Mouse (Mus musculus): ENCODE measurements at regions not wholly inside any gene's neighbourhood (a gene's known extent, or its start where the extent isn't known, plus 50 kb on each side); places are given as distances from the start of the nearest gene placed in this dataset.

DNA sequence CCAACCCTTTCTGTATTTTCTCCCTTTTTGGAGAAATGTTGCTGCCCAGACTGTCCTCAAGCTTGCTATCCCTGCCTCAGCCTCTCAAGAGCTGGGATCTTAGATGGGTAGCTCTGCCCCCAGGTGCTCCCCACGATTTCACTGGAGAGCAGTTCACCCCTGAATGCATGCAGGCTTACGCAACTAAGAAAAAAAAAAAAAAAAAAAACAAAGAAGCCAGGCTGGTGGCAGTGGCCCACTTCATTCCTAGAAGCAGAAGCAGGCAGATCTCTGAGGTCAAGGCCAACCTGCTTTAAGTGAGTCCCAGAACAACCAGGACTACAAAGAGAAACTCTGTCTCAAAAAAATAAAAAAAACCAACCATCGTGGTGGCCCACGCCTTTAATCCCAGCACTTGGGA is 51.2 kb upstream of the Fbxo11 start:
- no peak for ATAC-seq (replicated peaks; ENCODE audit: insufficient number of reproducible peaks, insufficient read depth, low FRiP score, low read depth)
- Histone ChIP-seq H3K36me3 (no peaks in the 10 kb centered on the region), H3K27ac (no peak overlapping the region), H3K27me3 (no peaks in the 10 kb centered on the region), H3K9ac (no peak overlapping the region), H3K4me2 (no peak overlapping the region), H3K4me1 (replicated peaks) (no peaks in the 10 kb centered on the region), H3K4me3 (no peak overlapping the region), H3K9me3 (replicated peaks) (no peaks in the 10 kb centered on the region)
- WGBS = 86% methylated on average over 4 of the region's 4 CpGs

DNA sequence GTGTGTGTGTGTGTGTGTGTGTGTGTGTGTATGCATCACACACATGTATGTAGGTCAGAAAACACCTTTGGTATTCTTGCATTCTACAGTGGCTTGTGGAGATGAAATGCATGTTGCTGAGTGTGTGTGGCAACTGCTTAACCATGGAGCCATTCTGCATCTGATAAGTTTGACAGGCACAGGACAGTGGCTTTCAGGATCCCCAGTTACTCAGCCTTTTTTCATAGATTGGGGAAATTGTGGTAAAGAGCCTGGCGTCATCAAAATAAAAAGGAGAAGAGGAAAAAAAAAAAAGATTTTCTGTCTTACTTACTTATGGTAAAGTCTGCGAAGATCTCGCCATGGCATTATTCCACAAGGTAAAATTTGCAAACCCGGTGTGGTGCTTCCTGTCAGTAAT is 53.6 kb upstream of the Fbxo11 start:
- no peaks in the 10 kb centered on the region for H3K4me1 ChIP-seq (replicated peaks)
- no peak overlapping the region for H3K4me2 ChIP-seq
- no peaks in the 10 kb centered on the region for H3K36me3 ChIP-seq
- no peak overlapping the region for H3K9ac ChIP-seq
- H3K27me3 ChIP-seq = no peaks in the 10 kb centered on the region
- ATAC-seq (replicated peaks; ENCODE audit: insufficient number of reproducible peaks, insufficient read depth, low FRiP score, low read depth) = no peak
- no peaks in the 10 kb centered on the region for H3K9me3 ChIP-seq (replicated peaks)
- H3K27ac ChIP-seq = no peak overlapping the region
- H3K4me3 ChIP-seq = no peak overlapping the region
- WGBS = 78% methylated on average over 4 of the region's 4 CpGs

DNA sequence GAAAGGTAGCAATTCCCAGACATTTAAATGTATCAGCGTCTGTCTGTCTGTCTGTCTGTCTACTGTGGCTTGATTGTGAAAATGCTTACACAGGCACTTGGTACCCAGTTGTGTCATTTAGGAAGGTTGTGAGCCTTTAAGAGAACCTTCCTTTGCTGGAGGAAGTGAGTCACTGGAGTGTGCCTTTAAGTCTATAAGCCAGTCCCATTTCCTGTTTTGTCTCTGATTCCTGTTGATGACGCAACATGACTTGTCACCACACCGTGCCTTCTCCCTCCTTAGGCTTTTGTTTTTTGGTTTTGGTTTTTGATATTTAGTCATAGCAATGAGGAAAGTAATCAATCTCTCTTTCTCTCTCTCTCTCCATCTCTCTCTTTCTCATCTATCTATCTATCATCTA is 58.6 kb upstream of the Fbxo11 start:
- H3K4me2 ChIP-seq = no peak overlapping the region
- H3K4me3 ChIP-seq = no peak overlapping the region
- H3K27me3 ChIP-seq = no peaks in the 10 kb centered on the region
- H3K9me3 ChIP-seq (replicated peaks) = no peaks in the 10 kb centered on the region
- WGBS = 70% methylated on average over 3 of the region's 3 CpGs
- H3K27ac ChIP-seq = no peak overlapping the region
- no peaks in the 10 kb centered on the region for H3K36me3 ChIP-seq
- no peak for ATAC-seq (replicated peaks; ENCODE audit: insufficient number of reproducible peaks, insufficient read depth, low FRiP score, low read depth)
- no peak overlapping the region for H3K9ac ChIP-seq
- H3K4me1 ChIP-seq (replicated peaks) = no peaks in the 10 kb centered on the region

DNA sequence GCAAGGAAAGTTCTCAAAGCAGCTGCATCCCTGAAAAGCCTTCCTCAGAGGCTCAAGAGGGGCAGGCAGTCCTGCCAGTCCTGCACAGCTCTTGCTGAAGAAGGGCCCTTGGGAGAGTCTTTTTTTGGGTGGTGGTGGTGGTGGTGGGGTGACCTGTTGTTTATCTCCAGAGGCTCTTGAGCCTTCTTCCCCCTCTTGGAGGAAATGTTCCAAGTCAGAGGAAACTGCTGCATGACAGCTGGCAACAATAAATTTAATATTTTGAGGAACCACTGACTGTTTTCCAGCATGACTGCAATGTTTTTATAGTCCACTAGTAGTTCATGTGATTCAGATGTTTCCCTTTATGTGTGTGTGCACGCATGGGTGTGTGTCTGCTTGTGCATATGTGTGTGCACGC is 62.0 kb upstream of the Fbxo11 start:
- Histone ChIP-seq H3K36me3 (no peaks in the 10 kb centered on the region), H3K9ac (no peak overlapping the region), H3K9me3 (replicated peaks) (no peaks in the 10 kb centered on the region), H3K27ac (no peak overlapping the region), H3K4me2 (no peak overlapping the region), H3K4me1 (replicated peaks) (no peaks in the 10 kb centered on the region), H3K27me3 (no peaks in the 10 kb centered on the region), H3K4me3 (no peak overlapping the region)
- 85% methylated on average over 2 of the region's 2 CpGs for WGBS
- ATAC-seq (replicated peaks; ENCODE audit: insufficient number of reproducible peaks, insufficient read depth, low FRiP score, low read depth) = no peak

DNA sequence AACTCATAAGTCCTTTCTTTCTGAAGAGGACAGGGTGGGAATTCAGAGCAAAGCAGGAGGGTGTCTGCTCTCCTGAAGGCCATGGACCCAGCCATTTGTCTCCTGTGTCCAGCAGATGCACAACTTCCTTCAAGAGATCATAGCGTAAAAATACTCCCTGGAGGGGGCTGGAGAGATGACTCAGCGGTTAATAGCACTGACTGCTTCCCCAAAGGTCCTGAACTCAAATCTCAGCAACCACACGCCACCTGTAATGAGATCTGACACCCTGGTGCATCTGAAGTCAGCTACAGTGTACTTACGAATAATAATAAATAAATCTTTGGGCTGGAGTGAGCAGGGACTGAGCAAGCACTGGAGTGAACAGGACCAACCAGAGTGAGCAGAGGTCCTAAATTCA is 66.2 kb upstream of the Fbxo11 start:
- H3K36me3 ChIP-seq = no peaks in the 10 kb centered on the region
- H3K4me1 ChIP-seq (replicated peaks) = no peaks in the 10 kb centered on the region
- no peaks in the 10 kb centered on the region for H3K9me3 ChIP-seq (replicated peaks)
- WGBS = 75% methylated on average over 4 of the region's 4 CpGs
- H3K27ac ChIP-seq = no peak overlapping the region
- H3K4me2 ChIP-seq = no peak overlapping the region
- no peak overlapping the region for H3K9ac ChIP-seq
- H3K27me3 ChIP-seq = no peaks in the 10 kb centered on the region
- ATAC-seq (replicated peaks; ENCODE audit: insufficient number of reproducible peaks, insufficient read depth, low FRiP score, low read depth) = no peak
- H3K4me3 ChIP-seq = no peak overlapping the region

DNA sequence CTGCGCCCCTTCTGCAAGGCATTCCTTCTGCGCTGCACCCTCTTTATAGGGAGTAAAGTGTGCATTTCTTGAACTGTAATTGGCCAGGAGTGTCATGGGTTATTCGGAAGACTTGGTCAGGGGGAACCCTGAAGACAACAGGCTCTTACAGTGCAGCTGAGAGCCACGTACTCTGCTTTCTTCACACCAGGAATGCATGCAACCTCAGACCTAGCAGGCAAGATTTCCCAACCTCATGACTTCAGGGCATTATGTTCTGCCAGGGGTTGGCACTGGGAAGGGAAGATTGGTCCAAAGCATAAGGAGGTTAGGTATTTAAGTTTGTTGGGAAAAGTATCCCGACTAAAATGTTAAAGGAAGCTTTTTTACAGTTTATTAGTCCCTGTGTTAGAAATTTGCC is 66.9 kb upstream of the Fbxo11 start:
- Histone ChIP-seq H3K4me1 (replicated peaks) (no peaks in the 10 kb centered on the region), H3K27ac (no peak overlapping the region), H3K4me3 (no peak overlapping the region), H3K9ac (no peak overlapping the region), H3K36me3 (no peaks in the 10 kb centered on the region), H3K9me3 (replicated peaks) (no peaks in the 10 kb centered on the region), H3K4me2 (no peak overlapping the region), H3K27me3 (no peaks in the 10 kb centered on the region)
- 77% methylated on average over 5 of the region's 5 CpGs for WGBS
- ATAC-seq (replicated peaks; ENCODE audit: insufficient number of reproducible peaks, insufficient read depth, low FRiP score, low read depth) = no peak

DNA sequence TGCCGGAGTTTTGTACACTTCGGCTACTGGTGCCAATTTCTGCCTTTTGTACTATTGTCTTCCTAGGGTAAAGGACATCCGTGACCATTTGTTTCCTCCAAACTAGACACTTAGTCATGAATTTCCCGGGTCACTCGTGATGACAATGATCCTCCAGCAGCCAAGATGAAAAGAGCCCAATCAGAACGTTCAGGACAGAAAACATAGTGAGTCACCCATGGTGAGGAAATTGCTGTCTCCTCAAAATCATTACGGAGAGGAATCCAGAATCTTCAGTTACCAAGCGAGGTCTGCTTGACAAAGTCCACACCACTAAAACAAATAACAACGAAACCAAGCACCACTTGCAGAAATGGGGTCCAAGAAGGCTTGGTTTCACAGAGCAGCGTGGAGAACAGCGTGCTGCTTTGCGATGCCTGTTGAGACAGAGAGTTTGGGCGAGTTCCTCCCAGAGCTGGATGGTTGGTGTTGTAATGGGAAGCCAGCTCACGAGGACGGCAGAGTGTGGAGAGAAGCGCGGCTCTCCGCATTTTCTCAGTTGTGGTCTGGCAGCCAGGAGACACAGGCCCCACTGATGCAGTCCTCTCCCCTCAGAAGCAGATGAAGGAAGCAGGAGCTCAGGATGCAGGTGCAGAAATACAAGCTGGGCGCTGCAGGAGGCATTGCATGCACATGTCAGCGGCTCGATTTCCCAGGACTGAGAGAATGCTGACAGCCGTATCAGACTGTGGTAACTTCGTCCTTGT is 67.7 kb upstream of the Fbxo11 start:
- no peaks in the 10 kb centered on the region for H3K4me1 ChIP-seq (replicated peaks)
- H3K27ac ChIP-seq = no peak overlapping the region
- no peaks in the 10 kb centered on the region for H3K27me3 ChIP-seq
- 59% methylated on average over 23 of the region's 23 CpGs for WGBS
- no peak; the same call in 1 of the 2 replicates for ATAC-seq (replicated peaks; ENCODE audit: insufficient number of reproducible peaks, insufficient read depth, low FRiP score, low read depth)
- H3K4me2 ChIP-seq = no peak overlapping the region
- no peak overlapping the region for H3K4me3 ChIP-seq
- H3K36me3 ChIP-seq = no peaks in the 10 kb centered on the region
- no peak overlapping the region for H3K9ac ChIP-seq
- no peaks in the 10 kb centered on the region for H3K9me3 ChIP-seq (replicated peaks)

DNA sequence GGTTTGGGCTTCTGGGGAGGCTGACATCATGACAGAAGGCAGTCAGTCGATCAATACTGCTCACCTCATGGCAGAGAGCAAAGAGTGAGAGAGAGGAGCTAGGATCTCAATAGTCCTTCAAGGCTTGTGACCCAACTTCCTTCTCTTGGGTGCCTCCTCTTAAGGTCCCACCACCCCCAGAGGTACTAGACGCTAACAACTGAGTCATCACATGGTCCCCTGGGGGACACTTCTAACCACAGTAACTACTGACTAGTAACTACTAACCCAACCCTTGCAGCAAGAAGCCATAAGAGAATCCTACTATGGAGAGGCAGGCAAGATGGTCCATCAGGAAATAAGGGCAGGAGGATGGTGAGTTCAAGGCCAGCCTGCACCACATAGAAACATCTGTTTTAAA is 69.5 kb upstream of the Fbxo11 start:
- no peak for ATAC-seq (replicated peaks; ENCODE audit: insufficient number of reproducible peaks, insufficient read depth, low FRiP score, low read depth)
- 78% methylated on average over 2 of the region's 2 CpGs for WGBS

DNA sequence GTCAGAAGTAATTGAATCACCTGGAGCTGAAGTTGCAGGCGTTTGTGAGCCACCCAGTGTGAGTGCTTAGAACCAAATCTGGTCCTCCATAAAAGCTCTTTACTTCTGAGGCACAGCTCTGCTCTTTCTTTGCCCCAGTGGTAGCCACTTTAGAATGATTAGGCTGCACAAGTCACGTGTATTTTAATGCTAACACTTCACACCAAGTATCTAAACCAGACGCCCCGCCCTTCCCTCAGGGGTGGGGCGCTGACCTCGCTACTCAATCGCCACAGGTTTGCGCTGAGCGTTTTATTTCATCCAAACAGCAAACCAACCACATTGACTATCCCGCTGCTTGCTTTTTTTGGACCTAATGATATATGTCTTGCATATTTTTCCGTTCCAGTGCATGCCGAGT is 76.4 kb upstream of the Fbxo11 start:
- Histone ChIP-seq H3K9ac (no peak overlapping the region), H3K9me3 (replicated peaks) (no peaks in the 10 kb centered on the region), H3K4me3 (no peak overlapping the region), H3K4me2 (peak overlapping the region; percentile 36), H3K27me3 (no peaks in the 10 kb centered on the region), H3K27ac (no peak overlapping the region), H3K4me1 (replicated peaks) (0 out of 2 replicates have a peak, but pooled peaks cover 4% of the 10 kb centered on the region), H3K36me3 (no peaks in the 10 kb centered on the region)
- WGBS = 42% methylated on average over 12 of the region's 12 CpGs
- no peak for ATAC-seq (replicated peaks; ENCODE audit: insufficient number of reproducible peaks, insufficient read depth, low FRiP score, low read depth)

More for the DNA sequence above, 69.5 kb upstream of the Fbxo11 start:
- Histone ChIP-seq H3K4me3 (no peak overlapping the region), H3K9ac (no peak overlapping the region), H3K9me3 (replicated peaks) (no peaks in the 10 kb centered on the region), H3K4me2 (no peak overlapping the region), H3K4me1 (replicated peaks) (no peaks in the 10 kb centered on the region), H3K27ac (no peak overlapping the region), H3K27me3 (no peaks in the 10 kb centered on the region), H3K36me3 (no peaks in the 10 kb centered on the region)

DNA sequence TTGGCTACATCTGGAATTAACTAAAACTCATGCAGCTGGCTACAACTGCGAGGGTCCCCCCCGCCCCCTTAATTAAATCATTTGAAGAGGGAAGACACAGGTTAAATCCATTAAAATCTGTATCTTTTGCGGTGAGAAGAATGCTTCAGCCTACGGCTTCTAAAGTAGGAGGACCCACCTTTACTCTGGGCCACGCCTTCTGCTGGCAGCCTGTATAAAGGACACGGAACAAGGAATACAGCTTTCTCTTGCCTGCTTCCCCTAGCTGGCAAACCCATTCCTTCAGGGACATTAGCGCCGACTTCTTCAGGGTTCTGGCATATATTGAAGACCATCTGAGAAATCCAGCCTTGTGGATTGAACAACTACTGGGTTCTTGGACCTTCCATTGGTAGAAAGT is 76.9 kb upstream of the Fbxo11 start:
- H3K4me3 ChIP-seq = no peak overlapping the region
- H3K36me3 ChIP-seq = no peaks in the 10 kb centered on the region
- no peaks in the 10 kb centered on the region for H3K27me3 ChIP-seq
- no peak overlapping the region for H3K9ac ChIP-seq
- no peaks in the 10 kb centered on the region for H3K9me3 ChIP-seq (replicated peaks)
- no peak for ATAC-seq (replicated peaks; ENCODE audit: insufficient number of reproducible peaks, insufficient read depth, low FRiP score, low read depth)
- 0 out of 2 replicates have a peak, but pooled peaks cover 4% of the 10 kb centered on the region for H3K4me1 ChIP-seq (replicated peaks)
- H3K27ac ChIP-seq = no peak overlapping the region
- H3K4me2 ChIP-seq = peak overlapping the region; percentile 36
- WGBS = 48% methylated on average over 8 of the region's 8 CpGs

DNA sequence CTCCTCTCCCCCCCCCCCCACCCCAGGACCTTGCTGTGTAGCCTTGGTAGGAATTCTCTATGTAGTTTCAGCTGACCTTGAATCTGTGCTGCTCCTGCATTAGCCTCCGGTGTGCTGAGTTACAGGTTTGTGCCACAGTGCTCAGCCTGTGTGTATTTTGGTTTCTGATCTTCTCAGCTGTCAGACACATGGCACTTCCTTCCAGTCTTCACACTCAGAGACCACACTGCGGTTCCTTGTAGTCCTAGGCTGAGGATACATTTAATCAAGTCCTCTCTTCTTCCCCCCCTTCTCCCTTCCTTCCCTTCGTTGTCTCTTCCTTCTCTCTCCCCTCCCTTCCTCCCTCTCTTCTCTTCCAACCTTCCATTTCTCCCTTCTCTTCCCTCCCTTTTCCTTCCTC is 77.7 kb upstream of the Fbxo11 start:
- H3K36me3 ChIP-seq = no peaks in the 10 kb centered on the region
- H3K27me3 ChIP-seq = no peaks in the 10 kb centered on the region
- H3K4me3 ChIP-seq = no peak overlapping the region
- H3K4me2 ChIP-seq = no peak overlapping the region
- ATAC-seq (replicated peaks; ENCODE audit: insufficient number of reproducible peaks, insufficient read depth, low FRiP score, low read depth) = no peak
- H3K4me1 ChIP-seq (replicated peaks) = 0 out of 2 replicates have a peak, but pooled peaks cover 4% of the 10 kb centered on the region
- H3K9me3 ChIP-seq (replicated peaks) = no peaks in the 10 kb centered on the region
- WGBS = 63% methylated on average over 3 of the region's 3 CpGs
- no peak overlapping the region for H3K27ac ChIP-seq
- no peak overlapping the region for H3K9ac ChIP-seq

DNA sequence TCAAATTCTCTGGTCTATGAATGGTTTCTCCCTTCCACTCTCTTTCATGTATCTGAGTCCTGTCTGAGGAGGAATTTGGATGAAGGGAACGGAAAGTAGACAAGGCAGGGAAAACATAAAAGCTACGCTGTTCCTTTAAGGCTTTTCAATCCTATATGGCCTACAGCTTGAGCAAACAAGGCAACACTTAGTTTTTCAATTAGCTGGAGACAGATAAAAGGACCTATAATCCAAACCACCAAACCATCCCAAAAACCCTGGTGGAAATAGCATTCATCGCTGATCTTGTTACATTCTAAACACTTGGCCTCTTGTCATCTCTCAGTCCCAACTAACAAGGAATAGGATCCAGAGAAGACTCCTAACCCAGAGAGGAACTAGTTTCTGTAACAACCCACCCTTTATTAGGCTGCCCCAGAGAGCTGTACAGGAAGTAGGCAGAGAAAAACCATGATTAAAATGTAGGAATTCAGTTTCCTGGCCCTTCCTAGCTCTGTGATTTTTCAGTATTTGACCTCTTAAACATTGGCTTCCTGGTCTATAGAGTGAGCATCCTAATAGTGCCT is 78.4 kb upstream of the Fbxo11 start:
- no peak overlapping the region for H3K4me2 ChIP-seq
- 0 out of 2 replicates have a peak, but pooled peaks cover 4% of the 10 kb centered on the region for H3K4me1 ChIP-seq (replicated peaks)
- ATAC-seq (replicated peaks; ENCODE audit: insufficient number of reproducible peaks, insufficient read depth, low FRiP score, low read depth) = no peak
- H3K27me3 ChIP-seq = no peaks in the 10 kb centered on the region
- H3K4me3 ChIP-seq = no peak overlapping the region
- H3K9ac ChIP-seq = no peak overlapping the region
- WGBS = 77% methylated on average over 3 of the region's 3 CpGs
- no peak overlapping the region for H3K27ac ChIP-seq
- no peaks in the 10 kb centered on the region for H3K9me3 ChIP-seq (replicated peaks)
- H3K36me3 ChIP-seq = no peaks in the 10 kb centered on the region
